Mouse (Mus musculus) limb, embryonic 14.5 days (tissue): ENCODE measurements around the gene Lamb2. TPM values are rescaled to one million over a fixed set of nuclear protein-coding genes. Genes with fewer than 3 reads are reported as not detected.

Experiments used
- ATAC-seq: fragments of 200-750 bp; cut with Nextera tagmentation; 2 replicates; pipeline ENCODE4 v1.8.0; 2017; ENCODE audit warnings: low read depth, moderate number of reproducible peaks, moderate TSS enrichment; ENCODE audit not compliant: low FRiP score
- DNase-seq: peaks from one replicate; pipeline ENCODE4 v3.0.0-alpha.2; 2015; ENCODE audit warnings: low spot score
- H3K27ac ChIP-seq: fragments of 300-500 bp; sonication (generic); replicated peaks from 2 replicates; pipeline ENCODE4 v1.5.1; 2014; ENCODE audit warnings: low read depth, mild to moderate bottlenecking, low read length, moderate library complexity, mixed read lengths
- H3K27me3 ChIP-seq: fragments of 300-500 bp; sonication (generic); 2 replicates; pipeline ENCODE4 v1.6.1; 2014; ENCODE audit warnings: low read length, mixed read lengths; ENCODE audit not compliant: control insufficient read depth, insufficient read depth
- H3K36me3 ChIP-seq: fragments of 300-500 bp; sonication (generic); 2 replicates; pipeline ENCODE4 v1.6.1; 2014; ENCODE audit warnings: mild to moderate bottlenecking, low read length, moderate library complexity, mixed read lengths; ENCODE audit not compliant: control insufficient read depth, insufficient read depth
- H3K4me1 ChIP-seq: fragments of 300-500 bp; sonication (generic); 2 replicates; pipeline ENCODE4 v1.6.1; 2014; ENCODE audit warnings: antibody characterized with exemption, low read length, mixed read lengths; ENCODE audit not compliant: control insufficient read depth, insufficient read depth
- H3K4me2 ChIP-seq: fragments of 300-500 bp; sonication (generic); replicated peaks from 2 replicates; pipeline ENCODE4 v1.6.1; 2014; ENCODE audit warnings: low read depth, mild to moderate bottlenecking, low read length, moderate library complexity; ENCODE audit not compliant: severe bottlenecking
- H3K4me3 ChIP-seq: fragments of 300-500 bp; sonication (generic); replicated peaks from 2 replicates; pipeline ENCODE4 v1.5.1; 2014; ENCODE audit warnings: low read length
- H3K9ac ChIP-seq: fragments of 300-500 bp; sonication (generic); 2 replicates; pipeline ENCODE4 v1.6.1; 2014; ENCODE audit warnings: mild to moderate bottlenecking, low read depth, low read length, moderate library complexity; ENCODE audit not compliant: severe bottlenecking
- H3K9me3 ChIP-seq: fragments of 300-500 bp; sonication (generic); 2 replicates; pipeline ENCODE4 v1.6.1; 2016; ENCODE audit warnings: low read length; ENCODE audit not compliant: control insufficient read depth
- POLR2A ChIP-seq: fragments of 200-500 bp; IDR thresholded peaks from 2 replicates; pipeline ENCODE4 v1.8.0; 2012; ENCODE audit warnings: inconsistent platforms, mild to moderate bottlenecking, moderate library complexity, borderline replicate concordance; ENCODE audit not compliant: insufficient read depth, insufficient read length; ENCODE audit errors: extremely low read depth
- WGBS: fragments of 180-500 bp; shearing (Covaris S2); extraction: QIAGEN DNeasy Blood & Tissue Kit; methylation state at CpG from one replicate; pipeline ENCODE4 v1.1.7; 2014; 5-methylcytosine and 5-hydroxymethylcytosine counted together
- polyA plus RNA-seq, 2 experiments: library from polyadenylated mRNA; depleted of rRNA in 1 of 2; stranded (reverse) in 1 of 2; unstranded in 1 of 2; fragments of >200 nt; fragmentation: Nextera tagmentation in 1 of 2; extraction: Ambion mirVana in 1 of 2; gene quantifications; 2 replicates each; pipeline versions ENCODE4 v1.2.1 to v1.2.3; 2012 to 2014

The Lamb2 gene
- polyA plus RNA-seq, 2 experiments, result 59.0 to 214 TPM

GRCm38 (mm10) chr9:108451519-108452160 lies 27.9 kb upstream of the Lamb2 start:
- no peak for TF ChIP-seq POLR2A
- H3K9ac ChIP-seq, result peak overlapping the region; percentile 65
- no peak for ATAC-seq
- no peaks in the 10 kb centered on the region for H3K9me3 ChIP-seq
- H3K27me3 ChIP-seq, result no peaks in the 10 kb centered on the region
- H3K4me3 ChIP-seq, result peak overlapping the region; percentile 61
- WGBS, result 40% methylated on average over 6 of the region's 6 CpGs
- H3K36me3 ChIP-seq, result peaks cover 18% of the 10 kb centered on the region
- H3K4me1 ChIP-seq, result peaks cover 33% of the 10 kb centered on the region
- H3K27ac ChIP-seq, result peak overlapping the region; percentile 82
- H3K4me2 ChIP-seq, result peak overlapping the region; percentile 76
- no peak for DNase-seq

DNA sequence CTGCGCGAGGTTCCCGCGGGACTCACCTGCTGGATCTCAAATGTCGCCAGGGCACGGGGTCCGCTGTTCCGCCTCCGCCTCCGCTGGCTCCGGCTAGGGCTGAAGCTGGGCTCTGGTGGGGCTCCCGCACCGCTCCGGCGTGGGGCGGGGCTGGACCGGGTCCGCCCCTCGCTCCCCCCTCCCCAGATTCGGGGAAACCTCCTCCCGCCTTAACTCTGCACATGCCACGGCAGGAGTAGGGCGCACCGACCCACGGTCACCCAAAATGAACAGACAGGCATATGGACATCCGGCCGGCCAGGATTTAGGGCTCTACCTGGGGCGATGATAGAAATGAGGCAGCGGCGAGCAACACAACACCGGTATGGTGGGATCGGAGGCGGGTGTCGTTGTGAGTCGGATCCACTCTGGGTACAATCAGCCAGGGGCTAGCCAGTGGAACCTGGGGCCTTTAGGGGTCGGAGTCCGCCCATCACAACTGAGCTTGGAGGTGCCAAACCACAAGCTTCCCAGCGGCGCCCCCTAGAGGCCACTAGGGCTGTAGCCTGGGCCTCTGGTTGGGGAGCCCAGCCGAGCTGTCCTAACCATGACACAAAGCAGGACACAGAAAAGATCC lies 27.1 kb upstream of the Lamb2 start:
- peak; percentile 95 for DNase-seq
- H3K27me3 ChIP-seq, result no peaks in the 10 kb centered on the region
- peak overlapping the region; percentile 65 for H3K9ac ChIP-seq
- ATAC-seq, result peak; percentile 94
- H3K36me3 ChIP-seq, result peaks cover 18% of the 10 kb centered on the region
- H3K4me3 ChIP-seq, result peak overlapping the region; percentile 61
- under 1% methylated on average over 38 of the region's 40 CpGs for WGBS
- H3K27ac ChIP-seq, result peak overlapping the region; percentile 82
- H3K9me3 ChIP-seq, result no peaks in the 10 kb centered on the region
- peak overlapping the region; percentile 76 for H3K4me2 ChIP-seq
- peaks cover 33% of the 10 kb centered on the region for H3K4me1 ChIP-seq
- TF ChIP-seq POLR2A, result 0 out of 2 replicates have a peak, but pooled peaks have one; percentile 33

DNA sequence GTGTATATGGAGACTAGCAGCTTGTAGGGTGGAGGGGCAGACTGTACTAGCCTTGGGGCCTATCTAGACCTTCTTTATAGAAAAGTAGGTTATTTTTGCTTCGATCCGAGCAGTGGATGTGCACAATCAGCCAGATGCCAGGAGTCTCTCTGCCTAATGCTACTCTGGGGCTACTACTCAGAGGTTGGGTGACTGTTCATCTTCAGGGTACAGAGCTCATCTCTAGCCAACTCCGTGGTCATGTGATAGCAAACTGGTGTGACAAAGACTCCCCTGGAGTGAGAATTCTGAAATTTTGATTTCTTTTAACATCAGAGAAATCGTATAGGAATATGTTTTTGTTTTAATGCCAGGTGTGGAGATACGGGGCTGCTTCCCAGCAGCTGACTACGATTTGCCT lies 26.6 kb upstream of the Lamb2 start:
- no peak for DNase-seq
- peaks cover 33% of the 10 kb centered on the region for H3K4me1 ChIP-seq
- peaks cover 13% of the 10 kb centered on the region for H3K36me3 ChIP-seq
- peak overlapping the region; percentile 61 for H3K4me3 ChIP-seq
- no peaks in the 10 kb centered on the region for H3K27me3 ChIP-seq
- H3K27ac ChIP-seq, result peak overlapping the region; percentile 82
- H3K4me2 ChIP-seq, result peak overlapping the region; percentile 76
- TF ChIP-seq POLR2A, result no peak
- no peak for ATAC-seq
- WGBS, result 29% methylated on average over 6 of the region's 6 CpGs
- no peaks in the 10 kb centered on the region for H3K9me3 ChIP-seq
- peak overlapping the region; percentile 65 for H3K9ac ChIP-seq

DNA sequence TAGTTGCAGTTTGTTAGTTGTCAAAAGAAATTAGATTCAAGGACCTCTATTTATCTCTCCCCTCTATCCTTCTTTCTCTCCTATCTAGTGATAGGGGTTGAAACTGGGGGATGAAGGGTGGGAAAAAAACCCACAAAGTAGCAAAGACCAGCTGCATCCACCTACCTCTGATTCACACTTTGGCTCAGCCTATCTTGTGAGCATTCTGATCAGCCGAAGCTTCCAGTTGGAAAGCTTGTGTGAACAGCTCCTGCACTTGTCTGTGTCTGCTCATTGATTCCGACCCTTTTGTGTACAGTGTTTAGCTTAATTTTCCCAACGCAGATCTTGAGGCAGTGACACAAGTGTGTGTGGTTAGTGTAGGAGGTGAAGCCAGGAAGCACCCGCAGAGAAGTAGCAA lies 26.1 kb upstream of the Lamb2 start:
- H3K36me3 ChIP-seq, result peaks cover 7% of the 10 kb centered on the region
- peak overlapping the region; percentile 82 for H3K27ac ChIP-seq
- DNase-seq (no peak), ATAC-seq (no peak)
- peak overlapping the region; percentile 65 for H3K9ac ChIP-seq
- H3K4me2 ChIP-seq, result peak overlapping the region; percentile 76
- H3K4me3 ChIP-seq, result peak overlapping the region; percentile 61; the same call in 1 of the 2 replicates
- WGBS, result 70% methylated on average over 4 of the region's 4 CpGs
- no peaks in the 10 kb centered on the region for H3K9me3 ChIP-seq
- H3K4me1 ChIP-seq, result peaks cover 33% of the 10 kb centered on the region
- TF ChIP-seq POLR2A, result no peak
- no peaks in the 10 kb centered on the region for H3K27me3 ChIP-seq

GRCm38 (mm10) chr9:108454429-108454828 lies 25.1 kb upstream of the Lamb2 start:
- no peaks in the 10 kb centered on the region for H3K36me3 ChIP-seq
- no peaks in the 10 kb centered on the region for H3K9me3 ChIP-seq
- 87% methylated on average over 6 of the region's 6 CpGs for WGBS
- H3K27me3 ChIP-seq, result no peaks in the 10 kb centered on the region
- no peak overlapping the region for H3K4me2 ChIP-seq
- DNase-seq, result no peak
- H3K9ac ChIP-seq, result no peak overlapping the region
- no peak overlapping the region for H3K27ac ChIP-seq
- H3K4me1 ChIP-seq, result peaks cover 33% of the 10 kb centered on the region
- no peak overlapping the region for H3K4me3 ChIP-seq
- ATAC-seq, result no peak
- TF ChIP-seq POLR2A, result no peak
